10 mouse cellular contexts compared by ENCODE assay signal in the genomic region with DNA sequence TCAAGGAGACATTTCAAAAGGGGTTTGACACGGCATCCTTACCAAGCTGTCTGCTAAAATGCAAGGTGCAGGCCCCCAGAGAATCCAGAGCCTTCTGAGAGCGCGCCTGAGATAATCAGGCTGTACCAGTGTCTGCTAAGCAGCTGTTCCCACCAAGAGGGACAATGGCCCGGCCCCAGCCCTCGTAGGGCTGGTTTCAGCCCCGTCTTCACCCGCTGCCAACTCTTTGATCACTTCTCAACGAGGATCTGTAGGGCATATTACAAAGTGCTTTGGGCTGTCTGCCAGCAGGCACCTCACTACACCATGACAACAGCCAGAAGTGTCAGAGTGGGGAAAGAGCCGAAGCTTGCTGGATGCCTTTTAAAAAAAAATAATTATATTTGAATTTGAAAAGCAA. TPM values are rescaled to one million over a fixed set of nuclear protein-coding genes. Genes with fewer than 3 reads are reported as not detected.
DNase-seq lines count a peak whose midpoint lies in the region; ATAC-seq and TF ChIP-seq lines count a peak whose summit lies in the region.
"Had no signal": no experiment of that assay in that cellular context is flagged by ENCODE, and none has a peak within 500 bp of the region (broad histone marks: within the 10 kb centered on the region; RNA-seq: fewer than 3 reads in every experiment).

No protein-coding gene starts in this region.

- H3K27ac ChIP-seq in intestine, embryonic 16.5 days (ENCODE audit: low read length), result no peak overlapping the region
- H3K27ac ChIP-seq in intestine, embryonic 15.5 days, result no peak overlapping the region
- peak overlapping the region; percentile 30; the same call in 1 of the 2 replicates for H3K27ac ChIP-seq in forebrain, postnatal 0 days (ENCODE audit: low read depth, low read length)
- peak overlapping the region; percentile 88 for H3K27ac ChIP-seq in midbrain, embryonic 13.5 days
- H3K27ac ChIP-seq in liver, embryonic 11.5 days (ENCODE audit: low read depth, low read length), result no peak overlapping the region

- no peak overlapping the region for H3K4me3 ChIP-seq in intestine, embryonic 16.5 days (ENCODE audit: low read length)
- no peak overlapping the region for H3K4me3 ChIP-seq in intestine, embryonic 15.5 days (replicated peaks)
- H3K4me3 ChIP-seq in forebrain, postnatal 0 days (ENCODE audit: low read depth, low read length), result no peak overlapping the region
- H3K4me3 ChIP-seq in midbrain, embryonic 13.5 days (replicated peaks), result no peak overlapping the region
- no peak overlapping the region for H3K4me3 ChIP-seq in liver, embryonic 11.5 days (ENCODE audit: low read depth, low read length)
- H3K4me3 ChIP-seq: myocyte had no signal

- peak; percentile 42 to 44 for DNase-seq in adrenal gland, postnatal 36 days
- DNase-seq in forebrain, postnatal 0 days, result peak; percentile 69
- no peak for DNase-seq in liver, embryonic 11.5 days (ENCODE audit: low spot score)
- DNase-seq in cerebellum, adult 9-10 months, result no peak
- no peak for DNase-seq in urinary bladder, postnatal 36 days (ENCODE audit: low spot score in 2 of 2)
- DNase-seq: kidney, adult 18-20 months had no signal

- H3K4me1 ChIP-seq in intestine, embryonic 16.5 days (ENCODE audit: control insufficient read depth, insufficient read depth, low read length), result no peaks in the 10 kb centered on the region
- H3K4me1 ChIP-seq in intestine, embryonic 15.5 days (replicated peaks), result peaks cover 2% of the 10 kb centered on the region; the same call in 1 of the 2 replicates
- peaks cover 15% of the 10 kb centered on the region for H3K4me1 ChIP-seq in forebrain, postnatal 0 days (ENCODE audit: insufficient read depth)
- H3K4me1 ChIP-seq in midbrain, embryonic 13.5 days (replicated peaks), result peaks cover 62% of the 10 kb centered on the region
- H3K4me1 ChIP-seq in liver, embryonic 11.5 days (replicated peaks; ENCODE audit: control insufficient read depth, insufficient read depth, low read length), result no peaks in the 10 kb centered on the region

- ATAC-seq in intestine, embryonic 16.5 days, result no peak
- ATAC-seq in intestine, embryonic 15.5 days, result no peak
- peak; percentile 88 for ATAC-seq in forebrain, postnatal 0 days
- peak; percentile 89 for ATAC-seq in midbrain, embryonic 13.5 days
- ATAC-seq in liver, embryonic 11.5 days (replicated peaks; ENCODE audit: low FRiP score), result no peak

- WGBS in intestine, embryonic 16.5 days, result 36% methylated on average over 9 of the region's 9 CpGs
- 34% methylated on average over 9 of the region's 9 CpGs for WGBS in intestine, embryonic 15.5 days
- WGBS in forebrain, postnatal 0 days, result 7% methylated on average over 9 of the region's 9 CpGs
- 1% methylated on average over 9 of the region's 9 CpGs for WGBS in midbrain, embryonic 13.5 days
- 40% methylated on average over 9 of the region's 9 CpGs for WGBS in liver, embryonic 11.5 days

- H3K9ac ChIP-seq in intestine, embryonic 16.5 days (ENCODE audit: low read depth, low read length), result peak overlapping the region; percentile 14; the same call in 1 of the 2 replicates
- H3K9ac ChIP-seq in intestine, embryonic 15.5 days, result no peak overlapping the region
- H3K9ac ChIP-seq in forebrain, postnatal 0 days, result 0 out of 2 replicates have a peak overlapping the region, but pooled peaks have one; percentile 23
- peak overlapping the region; percentile 48; the same call in 1 of the 2 replicates for H3K9ac ChIP-seq in midbrain, embryonic 13.5 days (replicated peaks)
- H3K9ac ChIP-seq in liver, embryonic 11.5 days (ENCODE audit: low read depth, low read length), result no peak overlapping the region

- H3K27me3 ChIP-seq in intestine, embryonic 16.5 days (replicated peaks; ENCODE audit: control insufficient read depth, insufficient read depth, low read length), result peaks cover 10% of the 10 kb centered on the region; the same call in 1 of the 2 replicates
- no peaks in the 10 kb centered on the region for H3K27me3 ChIP-seq in intestine, embryonic 15.5 days (replicated peaks)
- H3K27me3 ChIP-seq in forebrain, postnatal 0 days (ENCODE audit: insufficient read depth, low read length), result no peaks in the 10 kb centered on the region
- peaks cover 26% of the 10 kb centered on the region for H3K27me3 ChIP-seq in midbrain, embryonic 13.5 days
- H3K27me3 ChIP-seq in liver, embryonic 11.5 days (replicated peaks; ENCODE audit: control insufficient read depth, insufficient read depth, low read length), result peaks cover 5% of the 10 kb centered on the region; the same call in 1 of the 2 replicates

- H3K4me2 ChIP-seq in intestine, embryonic 16.5 days (ENCODE audit: low read depth, low read length), result no peak overlapping the region
- no peak overlapping the region for H3K4me2 ChIP-seq in intestine, embryonic 15.5 days (replicated peaks)
- H3K4me2 ChIP-seq in forebrain, postnatal 0 days (ENCODE audit: low read depth), result 0 out of 2 replicates have a peak overlapping the region, but pooled peaks have one; percentile 2
- peak overlapping the region; percentile 36 for H3K4me2 ChIP-seq in midbrain, embryonic 13.5 days (replicated peaks)
- H3K4me2 ChIP-seq in liver, embryonic 11.5 days, result no peak overlapping the region

- H3K36me3 ChIP-seq in intestine, embryonic 16.5 days (ENCODE audit: control insufficient read depth, insufficient read depth, low read length), result no peaks in the 10 kb centered on the region
- H3K36me3 ChIP-seq in intestine, embryonic 15.5 days, result no peaks in the 10 kb centered on the region
- H3K36me3 ChIP-seq in forebrain, postnatal 0 days (ENCODE audit: insufficient read depth), result no peaks in the 10 kb centered on the region
- no peaks in the 10 kb centered on the region for H3K36me3 ChIP-seq in midbrain, embryonic 13.5 days
- H3K36me3 ChIP-seq in liver, embryonic 11.5 days (ENCODE audit: control insufficient read depth, insufficient read depth, low read length), result no peaks in the 10 kb centered on the region

- no peak for TF ChIP-seq CTCF in forebrain, postnatal 0 days (IDR thresholded peaks at IDR 0.05; ENCODE audit: low read depth)

- no peaks in the 10 kb centered on the region for H3K9me3 ChIP-seq in intestine, embryonic 16.5 days (ENCODE audit: control insufficient read depth, low read length)
- no peaks in the 10 kb centered on the region for H3K9me3 ChIP-seq in intestine, embryonic 15.5 days
- no peaks in the 10 kb centered on the region for H3K9me3 ChIP-seq in forebrain, postnatal 0 days (ENCODE audit: low read length)
- H3K9me3 ChIP-seq in midbrain, embryonic 13.5 days, result no peaks in the 10 kb centered on the region
- no peaks in the 10 kb centered on the region for H3K9me3 ChIP-seq in liver, embryonic 11.5 days (ENCODE audit: control insufficient read depth, low read length)

RNA-seq across cellular contexts. Expression of a gene that starts 29.5 kb away (rescaled TPM):
- 7.3 TPM in 2 replicates for polyA plus RNA-seq in intestine, embryonic 16.5 days (2015; fragmentation: Nextera tagmentation; extraction: Ambion mirVana)
- 7.1 and 7.2 TPM in 2 replicates for polyA plus RNA-seq in intestine, embryonic 15.5 days (2015; fragmentation: Nextera tagmentation; extraction: Ambion mirVana)
- total RNA-seq in adrenal gland, postnatal 36 days (2021), result 1 to 10 TPM; 6.5 to 7.4 TPM
- 22.4 and 31.2 TPM in 2 replicates for total RNA-seq in forebrain, postnatal 0 days (2014; rRNA removed)
- 15.5 and 19.1 TPM in 2 replicates for polyA plus RNA-seq in forebrain, postnatal 0 days (2015; fragmentation: Nextera tagmentation; extraction: Ambion mirVana)
- polyA plus RNA-seq in midbrain, embryonic 13.5 days (2015; fragmentation: Nextera tagmentation; extraction: Ambion mirVana), result 15.0 and 15.1 TPM in 2 replicates
- polyA plus RNA-seq in liver, embryonic 11.5 days (2014; fragmentation: Nextera tagmentation; extraction: Ambion mirVana), result 4.3 TPM in 2 replicates

RNA-seq across cellular contexts. Expression of a gene that starts 29.6 kb away (rescaled TPM):
- polyA plus RNA-seq in intestine, embryonic 16.5 days (2015; fragmentation: Nextera tagmentation; extraction: Ambion mirVana), result 1.1 and 2.6 TPM in 2 replicates
- 2.2 and 3.2 TPM in 2 replicates for polyA plus RNA-seq in intestine, embryonic 15.5 days (2015; fragmentation: Nextera tagmentation; extraction: Ambion mirVana)
- total RNA-seq in adrenal gland, postnatal 36 days (2021), result 1 to 10 TPM; 2.2 to 4.0 TPM
- 61.6 and 87.8 TPM in 2 replicates for total RNA-seq in forebrain, postnatal 0 days (2014; rRNA removed)
- 10.1 and 12.4 TPM in 2 replicates for polyA plus RNA-seq in forebrain, postnatal 0 days (2015; fragmentation: Nextera tagmentation; extraction: Ambion mirVana)
- 12.6 and 13.1 TPM in 2 replicates for polyA plus RNA-seq in midbrain, embryonic 13.5 days (2015; fragmentation: Nextera tagmentation; extraction: Ambion mirVana)
- polyA plus RNA-seq in liver, embryonic 11.5 days (2014; fragmentation: Nextera tagmentation; extraction: Ambion mirVana), result 1.3 and 1.7 TPM in 2 replicates

Comparison
In these comparisons a context has a peak if more than half of its experiments do, and no peak if none do; other contexts are left out.
1. H3K9ac ChIP-seq: peak in intestine, embryonic 16.5 days (single experiment), forebrain, postnatal 0 days (single experiment) and midbrain, embryonic 13.5 days (single experiment); none in intestine, embryonic 15.5 days (single experiment) and liver, embryonic 11.5 days (single experiment).
2. ATAC-seq: peak in forebrain, postnatal 0 days (single experiment) and midbrain, embryonic 13.5 days (single experiment); none in intestine, embryonic 16.5 days (single experiment), intestine, embryonic 15.5 days (single experiment) and liver, embryonic 11.5 days (single experiment).
3. H3K27ac ChIP-seq: peak in forebrain, postnatal 0 days (single experiment) and midbrain, embryonic 13.5 days (single experiment); none in intestine, embryonic 16.5 days (single experiment), intestine, embryonic 15.5 days (single experiment) and liver, embryonic 11.5 days (single experiment).
4. H3K4me2 ChIP-seq: peak in forebrain, postnatal 0 days (single experiment) and midbrain, embryonic 13.5 days (single experiment); none in intestine, embryonic 16.5 days (single experiment), intestine, embryonic 15.5 days (single experiment) and liver, embryonic 11.5 days (single experiment).
5. DNase-seq: peak in adrenal gland, postnatal 36 days (2 of 2) and forebrain, postnatal 0 days (single experiment); none in liver, embryonic 11.5 days (single experiment), cerebellum, adult 9-10 months (single experiment) and urinary bladder, postnatal 36 days (0 of 2).